Mouse (Mus musculus) hematopoietic stem cell, adult 5-6 weeks (primary cell): ENCODE measurements around the gene Zfp710. TPM values are rescaled to one million over a fixed set of nuclear protein-coding genes. Genes with fewer than 3 reads are reported as not detected.

Experiments
- total RNA-seq: library from RNA; stranded (forward); fragments of 172-1452, 232-1000 nt; gene quantifications from 2 replicates; pipeline ENCODE4 v1.2.3, GENCODE M21; 2017

The Zfp710 gene
- total RNA-seq, 1 experiment from 2014 or later = 19.7 TPM

Other genes with a start within 250 kb of the Zfp710 start
- not detected in 2 replicates for gene Mesp1, start 231.0 kb upstream of the Zfp710 start, total RNA-seq
- gene Mesp2, start 214.1 kb upstream of the Zfp710 start, total RNA-seq = 0.63 TPM in 1 of 2 replicates, not detected in the other
- gene Anpep, start 163.8 kb upstream of the Zfp710 start, total RNA-seq = 0.38 and 0.55 TPM in 2 replicates
- gene Ap3s2, start 104.2 kb upstream of the Zfp710 start, total RNA-seq = 8.4 and 9.6 TPM in 2 replicates
- 0.35 and 1.1 TPM in 2 replicates for gene Arpin, start 89.5 kb upstream of the Zfp710 start, total RNA-seq
- gene Idh2, start 90.6 kb downstream of the Zfp710 start, total RNA-seq = 180 and 242 TPM in 2 replicates
- 9.2 and 11.4 TPM in 2 replicates for gene Sema4b, start 162.0 kb downstream of the Zfp710 start, total RNA-seq
- 28.0 and 29.3 TPM in 2 replicates for gene Cib1, start 208.0 kb downstream of the Zfp710 start, total RNA-seq
- 3.0 and 3.1 TPM in 2 replicates for gene Gdpgp1, start 208.1 kb downstream of the Zfp710 start, total RNA-seq
- gene Ttll13, start 221.6 kb downstream of the Zfp710 start, total RNA-seq = 0.81 TPM in 1 of 2 replicates, not detected in the other
- 30.3 and 36.3 TPM in 2 replicates for gene Ngrn, start 236.4 kb downstream of the Zfp710 start, total RNA-seq
- 27.2 and 36.7 TPM in 2 replicates for gene Vps33b, start 244.8 kb downstream of the Zfp710 start, total RNA-seq